Mouse (Mus musculus) liver, postnatal 0 days (tissue): ENCODE data around the gene Ntm.

Source experiments
- CTCF ChIP-seq: sonication (generic); IDR thresholded peaks from 2 replicates; pipeline ENCODE4 v1.5.1; 2016; ENCODE audit warnings: antibody characterized with exemption, low read depth
- EP300 ChIP-seq: IDR thresholded peaks from 2 replicates; pipeline ENCODE4 v1.6.1; 2016; ENCODE audit warnings: antibody characterized with exemption, low read depth, mild to moderate bottlenecking

- TF ChIP-seq CTCF (no peak), EP300 (no peak)
Measured at GRCm38 (mm10) chr9:29462970-29463593, 499.9 kb downstream of the Ntm start.
